Mouse (Mus musculus) liver, embryonic 12.5 days (tissue): ENCODE results near the gene Zfp655. TPM values are rescaled to one million over a fixed set of nuclear protein-coding genes. Genes with fewer than 3 reads are reported as not detected.
A peak's percentile ranks its signal among the peaks of the same experiment; 100 is the strongest.

Experiments
- ATAC-seq: fragments of 200-750 bp; cut with Nextera tagmentation; 2 replicates; pipeline ENCODE4 v1.8.0; 2017; ENCODE audit warnings: moderate number of reproducible peaks, mild to moderate bottlenecking, moderate library complexity
- H3K27ac ChIP-seq: fragments of 300-500 bp; sonication (generic); 2 replicates; pipeline ENCODE4 v1.5.1; 2016; ENCODE audit warnings: mild to moderate bottlenecking
- H3K27me3 ChIP-seq: fragments of 300-500 bp; sonication (generic); replicated peaks from 2 replicates; pipeline ENCODE4 v1.6.1; 2016; ENCODE audit warnings: mild to moderate bottlenecking, moderate library complexity
- H3K36me3 ChIP-seq: fragments of 300-500 bp; sonication (generic); 2 replicates; pipeline ENCODE4 v1.6.1; 2016; ENCODE audit warnings: mild to moderate bottlenecking, moderate library complexity
- H3K4me1 ChIP-seq: fragments of 300-500 bp; sonication (generic); 2 replicates; pipeline ENCODE4 v1.6.1; 2016
- H3K4me2 ChIP-seq: fragments of 300-500 bp; sonication (generic); 2 replicates; pipeline ENCODE4 v1.6.1; 2016; ENCODE audit warnings: mild to moderate bottlenecking, moderate library complexity
- H3K4me3 ChIP-seq: fragments of 300-500 bp; sonication (generic); 2 replicates; pipeline ENCODE4 v1.5.1; 2016; ENCODE audit warnings: mild to moderate bottlenecking, moderate library complexity
- H3K9ac ChIP-seq: fragments of 300-500 bp; sonication (generic); 2 replicates; pipeline ENCODE4 v1.6.1; 2016; ENCODE audit warnings: mild to moderate bottlenecking, moderate library complexity
- H3K9me3 ChIP-seq: fragments of 300-500 bp; sonication (generic); replicated peaks from 2 replicates; pipeline ENCODE4 v1.6.1; 2016; ENCODE audit warnings: mild to moderate bottlenecking, moderate library complexity
- WGBS: fragments of 180-500 bp; shearing (Covaris S2); methylation state at CpG from one replicate; pipeline ENCODE4 v1.1.7; 2016; ENCODE audit not compliant: insufficient replicate concordance; 5-methylcytosine and 5-hydroxymethylcytosine counted together
- polyA plus RNA-seq: library from polyadenylated mRNA; unstranded; fragments of >200 nt; fragmentation: Nextera tagmentation; extraction: Ambion mirVana; gene quantifications from 2 replicates; pipeline ENCODE4 v1.2.1, GENCODE M21; 2016

Gene Zfp655
- polyA plus RNA-seq = 24.7 and 25.3 TPM in 2 replicates

DNA sequence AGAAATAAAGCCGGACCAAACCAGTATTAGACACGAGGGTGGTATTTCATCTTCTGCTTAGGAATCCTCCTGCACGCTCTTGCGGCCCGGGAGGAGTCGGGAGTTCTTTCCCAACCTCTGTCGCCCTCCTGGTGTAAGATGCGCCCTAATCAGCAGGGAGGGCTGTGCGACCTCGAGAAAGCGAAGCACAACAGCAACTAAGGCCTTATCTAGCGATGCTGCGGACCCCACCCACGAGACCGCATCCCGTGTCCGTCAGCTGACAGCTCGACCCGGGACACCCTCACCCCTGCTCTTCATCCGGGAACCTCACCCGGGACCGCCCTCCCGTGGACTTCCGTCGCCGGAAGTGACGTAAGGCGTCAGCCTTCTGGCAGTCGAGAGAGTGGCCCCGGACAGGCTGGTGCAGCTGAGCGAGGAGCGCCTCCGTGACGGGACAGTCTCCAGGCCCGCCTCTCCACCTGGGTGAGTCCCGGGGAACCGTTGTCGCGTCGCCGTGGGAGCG, at the start of gene Zfp655:
TSS of gene Zfp655 (plus strand) at position 349 of the 505 bp plus-strand sequence.
- H3K4me2 ChIP-seq = peak within 1 kb of the TSS; percentile 75
- peak within 1 kb of the TSS; percentile 99 for H3K9ac ChIP-seq
- H3K27me3 ChIP-seq = no peaks in the 10 kb centered on the region
- WGBS = under 1% methylated on average over 42 of the region's 42 CpGs
- H3K4me1 ChIP-seq = peaks cover 25% of the 10 kb centered on the region
- H3K36me3 ChIP-seq = peaks cover 34% of the 10 kb centered on the region
- peak within 1 kb of the TSS; percentile 100 for H3K4me3 ChIP-seq
- ATAC-seq = peak; percentile 98
- no peaks in the 10 kb centered on the region for H3K9me3 ChIP-seq
- H3K27ac ChIP-seq = peak within 1 kb of the TSS; percentile 96

DNA sequence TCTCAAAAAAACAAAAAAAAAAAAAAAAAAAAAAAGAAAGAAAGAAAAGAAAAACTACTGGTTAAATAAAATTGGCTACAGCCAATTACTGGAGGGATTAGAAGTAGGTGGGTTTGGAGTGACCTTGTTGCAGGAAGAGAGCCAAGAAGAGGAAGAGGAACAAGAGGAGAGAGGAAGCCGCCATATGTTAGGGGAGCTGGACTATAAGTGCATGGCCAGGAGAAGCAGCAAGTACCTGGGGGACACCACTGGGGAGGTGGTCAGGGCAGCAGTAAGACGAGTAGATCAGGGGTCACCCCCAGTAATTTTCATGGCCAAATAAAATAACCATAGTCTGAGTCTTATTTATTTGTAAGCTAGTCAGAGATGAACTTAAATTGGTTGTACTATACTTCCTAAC, 46.3 kb upstream of the Zfp655 start:
- Histone ChIP-seq H3K27ac (no peak overlapping the region), H3K27me3 (no peaks in the 10 kb centered on the region), H3K4me2 (no peak overlapping the region), H3K4me3 (no peak overlapping the region), H3K9me3 (no peaks in the 10 kb centered on the region), H3K9ac (no peak overlapping the region), H3K4me1 (peaks cover 21% of the 10 kb centered on the region), H3K36me3 (peaks cover 89% of the 10 kb centered on the region)
- ATAC-seq = no peak
- 79% methylated on average over 2 of the region's 2 CpGs for WGBS

DNA sequence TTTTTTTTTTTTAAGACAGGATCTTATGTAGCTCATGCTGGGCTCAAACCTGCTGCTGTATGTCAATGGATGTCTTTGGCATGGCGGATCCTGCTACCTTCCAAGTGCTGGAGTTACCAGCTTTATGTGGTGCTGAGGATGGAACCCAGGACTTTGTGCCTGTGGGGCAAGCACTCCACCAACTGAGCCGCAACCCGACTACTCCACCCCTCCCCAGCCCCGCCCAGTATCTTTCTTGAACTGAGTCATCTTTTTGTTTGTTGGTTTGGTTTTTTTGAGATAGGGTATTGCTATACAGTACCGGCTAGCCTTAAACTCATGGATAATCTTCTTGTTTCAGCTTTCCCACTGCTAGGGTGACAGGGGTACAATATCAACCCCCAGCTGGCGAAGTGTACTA, 42.1 kb upstream of the Zfp655 start:
- Histone ChIP-seq H3K27ac (peak overlapping the region; percentile 76), H3K4me3 (peak overlapping the region; percentile 93), H3K36me3 (peaks cover 57% of the 10 kb centered on the region), H3K4me1 (peaks cover 34% of the 10 kb centered on the region), H3K9ac (peak overlapping the region; percentile 89; the same call in 1 of the 2 replicates), H3K27me3 (no peaks in the 10 kb centered on the region), H3K4me2 (peak overlapping the region; percentile 89), H3K9me3 (no peaks in the 10 kb centered on the region)
- 45% methylated on average over 6 of the region's 6 CpGs for WGBS
- ATAC-seq = peak; percentile 55; the same call in 1 of the 2 replicates

DNA sequence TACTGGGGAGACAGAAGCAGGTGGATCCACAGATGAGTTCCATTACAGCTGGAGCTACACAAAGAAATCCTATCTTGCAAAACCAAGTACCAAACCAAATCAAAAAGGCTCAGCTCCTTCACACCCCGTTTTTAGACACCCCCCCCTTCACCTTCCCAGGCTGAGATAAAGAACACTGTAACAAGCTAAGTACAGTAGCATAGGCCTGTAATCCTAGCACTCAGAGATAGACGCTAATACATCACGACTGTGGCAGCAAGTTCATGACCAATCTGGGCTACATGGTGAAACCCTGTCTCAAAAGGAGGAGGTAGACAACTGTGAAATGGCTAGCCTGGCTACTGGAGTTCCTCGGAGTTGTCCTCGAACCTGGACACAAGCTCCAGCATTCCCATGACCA, 41.1 kb upstream of the Zfp655 start:
- H3K9me3 ChIP-seq = no peaks in the 10 kb centered on the region
- peak overlapping the region; percentile 89 for H3K9ac ChIP-seq
- H3K27ac ChIP-seq = peak overlapping the region; percentile 76
- ATAC-seq = peak; percentile 50
- peaks cover 34% of the 10 kb centered on the region for H3K4me1 ChIP-seq
- peaks cover 57% of the 10 kb centered on the region for H3K36me3 ChIP-seq
- 24% methylated on average over 5 of the region's 5 CpGs for WGBS
- H3K4me3 ChIP-seq = peak overlapping the region; percentile 93
- H3K27me3 ChIP-seq = no peaks in the 10 kb centered on the region
- H3K4me2 ChIP-seq = peak overlapping the region; percentile 89

DNA sequence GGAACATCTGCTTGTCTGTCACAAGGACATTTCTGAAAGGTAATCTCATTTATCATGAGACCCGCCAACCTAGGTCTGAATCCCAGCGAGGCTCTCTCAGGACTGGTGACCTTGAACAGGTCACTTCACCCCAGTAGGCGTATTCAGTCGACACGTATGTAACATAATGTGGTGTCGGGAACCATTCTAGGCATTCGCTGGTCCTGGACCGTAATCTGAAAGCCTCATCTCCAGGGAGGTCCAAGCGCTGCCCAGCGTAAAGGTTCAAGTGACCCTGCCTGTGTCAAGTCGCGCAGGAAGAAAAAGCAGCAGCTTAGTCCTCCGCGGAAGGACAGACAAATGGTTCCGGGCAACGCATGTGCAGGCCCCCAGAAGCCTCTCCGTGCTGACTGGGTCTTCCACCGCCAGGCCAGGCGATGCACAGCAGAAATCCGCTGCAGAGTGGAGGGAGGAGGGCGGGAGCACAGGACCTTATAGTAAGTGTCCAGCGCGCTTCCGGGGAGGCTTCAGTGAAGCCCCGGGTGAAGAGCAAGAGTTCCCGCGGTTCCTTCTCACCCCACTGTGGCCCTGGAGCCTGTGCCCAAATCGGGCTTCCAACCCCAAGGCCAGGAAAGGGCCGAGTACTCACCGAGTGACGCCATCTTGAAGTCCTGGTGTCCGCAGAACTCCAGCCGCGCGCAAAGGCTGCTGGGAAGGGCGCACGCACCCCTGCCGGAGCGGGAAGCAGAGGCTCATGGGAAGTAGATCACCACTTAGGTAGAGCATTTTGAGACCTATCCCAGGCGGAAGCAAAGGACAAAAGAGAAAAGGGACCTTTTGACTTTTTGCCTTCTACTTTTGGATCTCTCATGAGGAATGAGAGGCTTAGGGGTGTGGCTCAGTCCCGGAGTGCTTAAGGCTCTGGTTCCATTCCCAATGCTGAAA, 40.4 kb upstream of the Zfp655 start:
- peak overlapping the region; percentile 93 for H3K4me3 ChIP-seq
- no peaks in the 10 kb centered on the region for H3K9me3 ChIP-seq
- WGBS = under 1% methylated on average over 41 of the region's 41 CpGs
- H3K9ac ChIP-seq = peak overlapping the region; percentile 89
- H3K27ac ChIP-seq = peak overlapping the region; percentile 76
- peak; percentile 86 for ATAC-seq
- H3K27me3 ChIP-seq = no peaks in the 10 kb centered on the region
- peak overlapping the region; percentile 89 for H3K4me2 ChIP-seq
- peaks cover 34% of the 10 kb centered on the region for H3K4me1 ChIP-seq
- H3K36me3 ChIP-seq = peaks cover 57% of the 10 kb centered on the region

DNA sequence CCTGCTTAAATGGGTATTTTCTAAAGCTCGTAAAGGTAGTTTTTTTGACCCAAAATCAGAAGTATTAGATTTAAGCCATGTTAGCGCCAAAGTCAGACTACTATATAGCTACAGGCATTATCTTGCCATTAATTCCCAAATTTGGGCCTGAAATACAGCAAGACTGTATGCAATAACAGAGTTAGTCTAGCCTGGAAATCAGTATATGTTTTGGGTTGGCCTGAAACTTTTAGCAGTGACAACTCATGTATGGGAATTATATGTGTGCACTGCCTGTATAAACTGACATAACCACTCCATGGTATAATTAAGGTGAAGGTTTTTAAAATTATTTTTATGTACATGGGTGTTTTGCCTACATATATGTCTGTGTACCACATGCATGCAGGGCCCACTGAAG, 39.6 kb upstream of the Zfp655 start, which contains the start of gene Atp5j2:
TSS of gene Atp5j2 (minus strand) at position 101 of the 400 bp plus-strand sequence.
- H3K27ac ChIP-seq = peak within 1 kb of the TSS; percentile 76
- no peaks in the 10 kb centered on the region for H3K27me3 ChIP-seq
- no peaks in the 10 kb centered on the region for H3K9me3 ChIP-seq
- no peak for ATAC-seq
- 83% methylated on average over 2 of the region's 2 CpGs for WGBS
- peak within 1 kb of the TSS; percentile 89 for H3K4me2 ChIP-seq
- H3K36me3 ChIP-seq = peaks cover 54% of the 10 kb centered on the region
- peak within 1 kb of the TSS; percentile 89 for H3K9ac ChIP-seq
- H3K4me3 ChIP-seq = peak within 1 kb of the TSS; percentile 93
- peaks cover 30% of the 10 kb centered on the region for H3K4me1 ChIP-seq

DNA sequence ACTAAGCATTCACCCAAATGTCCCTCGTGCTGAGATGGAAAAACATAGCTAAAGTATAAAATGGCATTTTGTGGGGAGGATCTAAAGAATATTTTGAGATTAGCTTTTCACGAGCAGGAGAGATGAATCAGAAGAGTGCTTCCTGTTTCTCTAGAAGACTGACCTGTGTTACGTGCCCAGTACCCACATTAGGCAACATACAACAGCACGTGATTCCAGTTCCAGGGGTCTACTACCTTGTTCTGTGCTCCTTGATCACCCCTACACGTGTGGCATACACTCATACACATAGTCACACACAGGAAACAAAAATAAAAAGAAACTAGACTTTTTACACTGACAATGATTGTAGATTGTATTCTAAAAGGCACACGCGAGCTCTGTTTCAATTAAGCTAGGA, 31.1 kb upstream of the Zfp655 start:
- WGBS = 67% methylated on average over 7 of the region's 7 CpGs
- H3K4me1 ChIP-seq = peaks cover 39% of the 10 kb centered on the region

DNA sequence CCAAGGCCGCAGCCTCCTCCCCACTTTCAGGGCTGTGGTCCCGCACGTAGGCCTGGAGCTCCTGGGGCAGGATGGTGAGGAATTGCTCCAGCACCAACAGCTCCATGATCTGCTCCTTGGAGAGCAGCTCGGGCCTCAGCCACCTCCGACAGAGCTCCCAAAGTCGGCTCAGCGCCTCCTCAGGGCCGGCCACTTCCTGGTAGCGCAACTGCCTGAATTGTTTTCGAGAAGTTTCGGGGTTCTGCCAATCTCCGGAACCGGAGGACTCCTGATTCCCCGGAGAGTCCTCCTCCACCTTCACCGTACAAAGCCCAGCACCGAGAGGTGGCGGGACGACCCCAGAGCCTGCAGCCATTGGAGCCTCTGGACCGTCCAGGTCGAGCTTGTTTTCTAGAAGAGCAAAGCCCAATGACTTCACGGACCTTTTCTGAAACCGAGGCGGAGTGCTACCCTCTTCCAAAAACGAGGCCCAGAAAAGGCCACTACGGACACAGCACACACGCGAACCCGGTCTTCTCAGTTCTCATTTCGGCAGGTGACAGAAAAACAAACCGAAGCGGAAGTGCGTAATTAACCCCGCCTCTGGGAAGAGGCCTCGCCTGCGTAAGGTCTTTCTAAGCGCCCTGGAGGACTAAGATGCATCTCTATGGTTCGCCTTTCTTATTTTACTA, 30.1 kb upstream of the Zfp655 start, which contains the start of gene Zkscan14:
TSS of gene Zkscan14 (minus strand) at position 548 of the 671 bp plus-strand sequence.
- Histone ChIP-seq H3K27ac (peak within 1 kb of the TSS; percentile 83), H3K4me1 (peaks cover 46% of the 10 kb centered on the region), H3K9me3 (no peaks in the 10 kb centered on the region), H3K4me3 (peak within 1 kb of the TSS; percentile 94), H3K36me3 (peaks cover 19% of the 10 kb centered on the region), H3K9ac (peak within 1 kb of the TSS; percentile 93), H3K27me3 (no peaks in the 10 kb centered on the region), H3K4me2 (peak within 1 kb of the TSS; percentile 80)
- peak; percentile 32 for ATAC-seq
- 1% methylated on average over 37 of the region's 37 CpGs for WGBS

More for the DNA sequence above, 31.1 kb upstream of the Zfp655 start:
- Histone ChIP-seq H3K4me3 (peak overlapping the region; percentile 94), H3K27me3 (no peaks in the 10 kb centered on the region), H3K4me2 (peak overlapping the region; percentile 77), H3K9me3 (no peaks in the 10 kb centered on the region), H3K27ac (no peak overlapping the region), H3K36me3 (peaks cover 28% of the 10 kb centered on the region), H3K9ac (peak overlapping the region; percentile 93; the same call in 1 of the 2 replicates)
- ATAC-seq = no peak

DNA sequence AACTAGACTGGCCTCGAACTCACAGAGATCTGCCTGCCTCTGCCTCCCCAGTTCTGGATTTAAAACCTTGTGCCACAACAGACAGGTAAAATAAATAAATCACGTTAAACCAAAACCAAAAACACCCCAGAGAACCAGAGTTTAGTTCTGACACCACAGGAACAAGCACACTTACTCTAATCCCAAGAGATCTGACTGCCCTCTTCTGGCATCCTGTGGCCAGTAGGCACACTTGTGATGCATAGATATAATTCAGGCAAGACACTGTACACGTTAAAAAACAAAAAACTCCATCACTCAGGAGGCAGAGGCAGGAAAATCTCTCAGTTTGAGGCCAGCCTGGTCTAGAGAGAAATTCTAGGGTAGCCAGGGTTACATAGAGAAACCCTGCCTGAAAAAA, 29.1 kb upstream of the Zfp655 start:
- peaks cover 46% of the 10 kb centered on the region for H3K4me1 ChIP-seq
- no peak overlapping the region for H3K4me3 ChIP-seq
- no peaks in the 10 kb centered on the region for H3K9me3 ChIP-seq
- no peak for ATAC-seq
- no peak overlapping the region for H3K9ac ChIP-seq
- H3K27me3 ChIP-seq = no peaks in the 10 kb centered on the region
- peak overlapping the region; percentile 80; the same call in 1 of the 2 replicates for H3K4me2 ChIP-seq
- peaks cover 22% of the 10 kb centered on the region for H3K36me3 ChIP-seq
- peak overlapping the region; percentile 83 for H3K27ac ChIP-seq
- 36% methylated on average over 3 of the region's 3 CpGs for WGBS

DNA sequence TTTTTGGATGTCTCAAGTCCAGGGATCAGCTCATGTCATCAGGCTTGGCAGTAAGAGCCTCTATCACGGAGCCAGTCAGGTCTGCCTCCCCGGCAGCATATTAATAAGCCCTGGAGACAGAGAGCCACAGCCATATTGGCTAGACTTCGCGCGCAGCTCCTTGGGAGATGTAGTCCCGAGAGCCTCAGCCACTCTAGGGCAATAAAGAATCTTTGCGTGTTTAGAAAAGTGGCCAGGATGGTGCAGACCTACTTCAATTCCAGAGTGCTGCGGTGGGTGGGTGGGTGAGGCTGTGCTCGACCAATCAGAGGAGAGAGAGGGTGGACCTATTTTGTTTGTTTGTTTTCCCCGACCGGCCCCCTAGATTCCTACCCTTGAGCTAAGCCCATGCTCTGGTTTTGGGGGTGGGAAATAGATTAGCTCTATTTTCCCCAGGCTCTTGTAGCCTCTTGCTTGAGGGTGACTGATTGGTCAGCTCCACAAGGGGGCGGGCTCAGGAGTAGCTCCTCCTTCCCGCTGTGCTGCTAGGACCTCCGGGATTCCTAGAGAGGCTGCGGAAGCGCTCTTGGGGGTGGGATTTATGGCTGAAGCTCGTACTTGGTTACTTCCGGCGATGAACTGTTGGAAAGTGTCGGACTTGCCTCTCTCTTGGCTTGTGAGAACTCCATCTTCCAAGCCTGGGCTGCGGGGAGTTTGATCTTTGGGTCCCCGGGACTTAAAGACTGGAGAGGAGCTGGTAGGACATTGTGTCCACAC, 27.4 kb upstream of the Zfp655 start, which contains the start of gene Zkscan5:
TSS of gene Zkscan5 (plus strand) at position 627 of the 756 bp plus-strand sequence.
- 0% methylated on average over 22 of the region's 22 CpGs for WGBS
- H3K4me1 ChIP-seq = peaks cover 46% of the 10 kb centered on the region

DNA sequence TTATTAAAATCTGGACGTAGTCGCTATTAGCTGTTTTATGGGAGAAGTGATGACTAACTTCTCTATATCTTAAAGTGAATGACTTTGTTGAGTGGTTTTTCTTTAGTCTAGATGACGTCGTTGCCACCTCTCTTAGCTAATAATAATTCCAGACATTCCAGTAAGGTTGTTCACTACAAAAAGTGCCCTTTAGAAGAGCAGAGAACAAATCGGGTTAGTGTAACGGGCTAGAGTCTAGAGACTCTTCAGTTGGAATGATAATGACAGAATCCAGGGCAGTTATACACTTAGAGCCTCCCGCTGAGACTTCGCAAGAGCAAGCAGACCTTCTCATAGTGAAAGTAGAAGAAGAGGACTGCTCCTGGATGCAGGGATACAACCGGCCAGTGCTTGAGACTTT, 26.5 kb upstream of the Zfp655 start:
- peak overlapping the region; percentile 65 for H3K27ac ChIP-seq
- H3K4me1 ChIP-seq = peaks cover 42% of the 10 kb centered on the region
- H3K9me3 ChIP-seq = no peaks in the 10 kb centered on the region
- peaks cover 22% of the 10 kb centered on the region for H3K36me3 ChIP-seq
- no peak for ATAC-seq
- H3K4me2 ChIP-seq = peak overlapping the region; percentile 80
- WGBS = 15% methylated on average over 9 of the region's 9 CpGs
- peak overlapping the region; percentile 77 for H3K9ac ChIP-seq
- no peaks in the 10 kb centered on the region for H3K27me3 ChIP-seq
- H3K4me3 ChIP-seq = peak overlapping the region; percentile 72

More for the DNA sequence above, 27.4 kb upstream of the Zfp655 start, which contains the start of gene Zkscan5:
- Histone ChIP-seq H3K36me3 (peaks cover 18% of the 10 kb centered on the region), H3K4me3 (peak within 1 kb of the TSS; percentile 72), H3K4me2 (peak within 1 kb of the TSS; percentile 80), H3K9ac (peak within 1 kb of the TSS; percentile 77), H3K9me3 (no peaks in the 10 kb centered on the region), H3K27ac (peak within 1 kb of the TSS; percentile 83), H3K27me3 (no peaks in the 10 kb centered on the region)
- ATAC-seq = peak; percentile 95
